Mouse (Mus musculus) lung, postnatal 25 days (tissue): Measurements from ENCODE around the gene Rhebl1.

Experiments used
- DNase-seq: peaks from one replicate; pipeline ENCODE4 v3.0.0; 2022; ENCODE audit warnings: low spot score

Gene Rhebl1

GRCm38 (mm10) chr15:98850668-98851067 is 43.7 kb downstream of the Rhebl1 start:
- DNase-seq = no peak

- no peak for DNase-seq
Measured at GRCm38 (mm10) chr15:98849956-98850600, 44.3 kb downstream of the Rhebl1 start.

DNA sequence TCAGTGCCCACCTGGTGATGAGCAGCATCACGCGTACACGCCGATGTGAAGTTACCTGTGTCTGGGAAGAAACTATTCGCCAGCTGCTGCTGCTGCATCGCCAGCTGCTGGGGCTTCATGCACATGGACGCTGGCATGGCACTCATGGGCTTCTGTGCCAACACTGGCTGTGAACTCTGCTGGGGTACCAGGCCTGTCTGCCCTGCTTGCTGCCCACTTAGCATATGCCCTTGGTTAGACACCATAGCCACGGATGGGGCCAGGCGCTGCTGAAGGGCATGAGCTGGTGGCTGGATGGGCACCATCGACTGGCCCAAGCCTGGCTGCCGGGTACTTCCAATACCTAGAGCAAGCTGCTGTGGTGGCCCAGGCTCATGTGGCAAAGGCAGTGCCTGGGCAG is 45.2 kb downstream of the Rhebl1 start:
- no peak for DNase-seq

DNA sequence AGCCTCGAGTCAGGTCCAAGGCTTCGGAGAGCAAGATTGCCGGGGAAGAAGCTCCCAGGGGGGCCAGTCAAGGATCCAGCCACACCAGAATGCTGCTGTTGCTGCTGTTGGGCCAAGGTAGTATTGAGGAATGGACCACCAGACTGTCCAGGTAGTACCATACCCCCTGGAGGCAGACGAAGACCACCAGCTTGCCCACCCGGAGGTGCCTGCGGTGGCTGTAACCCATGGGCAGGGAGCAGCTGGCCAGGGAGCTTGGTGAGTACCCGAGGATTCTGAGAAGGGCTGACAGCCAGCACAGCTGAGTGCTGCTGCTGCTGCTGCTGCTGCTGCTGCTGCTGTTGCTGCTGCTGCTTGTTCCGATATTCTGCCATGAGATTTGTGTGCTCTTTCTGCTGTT is 48.2 kb downstream of the Rhebl1 start:
- no peak for DNase-seq

- no peak for DNase-seq
Measured at GRCm38 (mm10) chr15:98845149-98845548, 49.2 kb downstream of the Rhebl1 start.

GRCm38 (mm10) chr15:98843595-98844223 is 50.6 kb downstream of the Rhebl1 start:
- DNase-seq = no peak

DNA sequence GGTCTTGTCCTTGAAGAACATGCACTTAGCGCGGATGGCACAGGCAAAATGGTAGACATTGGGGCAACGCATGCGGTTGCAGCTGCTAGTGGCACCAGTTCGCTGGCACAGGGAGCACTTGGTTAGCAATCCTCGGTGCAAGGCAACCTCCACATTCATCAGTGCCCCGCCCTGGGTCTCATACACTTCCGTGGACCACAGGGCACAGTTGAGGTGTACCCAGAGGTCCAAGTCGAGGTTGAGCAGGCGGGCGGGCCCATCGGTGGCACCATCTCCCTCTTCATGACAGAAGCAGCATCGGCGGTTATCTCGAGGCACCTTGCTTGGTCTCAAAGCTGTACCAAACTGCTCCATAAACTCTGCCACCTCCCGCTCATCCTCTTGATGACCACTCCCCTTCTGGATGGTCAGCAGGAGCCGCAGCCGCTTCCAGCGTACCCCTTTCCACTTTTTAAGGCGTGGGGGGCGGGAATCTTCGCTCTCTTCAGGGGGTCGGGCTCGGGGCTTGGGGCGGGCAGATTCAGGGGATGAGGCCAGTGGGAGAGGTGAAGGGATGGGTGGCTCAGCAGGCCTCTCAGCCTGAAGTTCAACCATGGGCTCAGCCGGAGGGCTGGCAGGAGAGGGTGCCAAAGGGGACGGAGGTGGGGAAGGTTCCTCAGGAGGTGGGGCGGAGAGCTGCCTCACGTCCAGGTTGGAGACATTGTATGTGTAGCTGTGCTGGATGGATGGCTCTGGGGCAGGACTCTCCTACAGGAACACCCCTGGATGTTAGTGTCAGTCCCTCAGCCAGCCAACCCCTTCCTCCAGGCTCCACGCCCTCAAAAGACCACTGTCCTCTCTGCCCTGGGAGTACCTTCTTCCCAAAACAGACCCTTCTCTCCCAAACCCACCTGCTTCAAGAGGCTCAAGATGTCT is 54.4 kb downstream of the Rhebl1 start:
- no peak for DNase-seq

DNA sequence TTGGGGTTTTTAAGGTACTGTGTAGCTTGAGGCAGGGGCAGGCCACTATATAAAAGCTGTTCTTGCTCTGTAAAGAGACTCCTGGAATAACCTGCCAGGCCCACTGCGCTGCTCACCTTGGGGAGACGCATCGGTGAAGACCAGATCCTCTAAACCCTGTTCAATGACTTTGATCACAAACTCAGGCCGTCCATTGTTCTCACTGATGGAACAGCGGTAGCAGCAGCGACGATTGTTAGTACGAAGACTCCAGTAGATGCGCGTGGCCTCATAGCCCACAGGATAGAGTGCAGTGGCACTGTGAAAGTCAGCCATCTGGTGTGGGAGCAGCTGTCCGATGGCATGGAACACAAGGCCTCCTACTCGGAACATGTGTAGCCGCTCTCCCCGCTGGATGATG is 55.2 kb downstream of the Rhebl1 start:
- no peak for DNase-seq

DNA sequence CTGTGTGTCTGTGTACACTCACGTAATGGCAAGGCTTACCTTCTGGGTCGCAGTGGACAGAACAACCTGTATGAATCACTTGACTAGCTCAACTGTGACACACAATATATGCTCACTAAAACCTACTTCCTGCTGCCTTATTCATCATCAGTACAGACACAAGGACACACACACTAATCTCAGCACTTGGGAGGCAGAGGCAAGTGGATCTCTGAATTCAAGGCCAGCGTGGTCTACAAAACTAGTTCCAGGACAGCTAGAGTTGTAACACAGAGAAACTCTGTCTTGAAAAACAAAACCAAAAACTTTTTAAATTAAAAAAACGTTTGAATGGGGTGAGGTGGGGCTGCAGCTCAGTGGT is 56.6 kb downstream of the Rhebl1 start:
- no peak for DNase-seq

GRCm38 (mm10) chr15:98837006-98837742 is 57.2 kb downstream of the Rhebl1 start:
- no peak for DNase-seq

GRCm38 (mm10) chr15:98835291-98835690 is 59.0 kb downstream of the Rhebl1 start:
- no peak for DNase-seq

GRCm38 (mm10) chr15:98834059-98834458 is 60.3 kb downstream of the Rhebl1 start:
- DNase-seq = no peak

DNA sequence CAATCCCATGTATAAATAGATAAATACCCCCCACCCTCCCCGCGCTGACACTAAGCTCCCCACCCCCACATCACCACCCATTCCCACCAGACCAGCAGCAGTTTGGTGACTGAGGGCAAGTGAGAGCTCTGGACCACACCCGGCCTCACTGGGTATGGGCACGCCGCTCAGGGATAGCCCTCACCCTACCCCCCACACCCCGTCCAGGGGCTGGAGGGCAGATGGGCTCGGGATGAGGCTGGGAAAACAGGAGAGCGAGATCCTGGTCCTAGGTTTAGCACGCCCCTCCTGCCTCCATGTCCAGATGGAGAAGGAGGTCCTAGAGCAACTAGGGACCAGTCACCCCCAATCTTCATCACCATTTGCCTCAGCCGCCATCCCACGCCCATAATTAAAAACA is 61.1 kb downstream of the Rhebl1 start:
- DNase-seq = no peak

DNA sequence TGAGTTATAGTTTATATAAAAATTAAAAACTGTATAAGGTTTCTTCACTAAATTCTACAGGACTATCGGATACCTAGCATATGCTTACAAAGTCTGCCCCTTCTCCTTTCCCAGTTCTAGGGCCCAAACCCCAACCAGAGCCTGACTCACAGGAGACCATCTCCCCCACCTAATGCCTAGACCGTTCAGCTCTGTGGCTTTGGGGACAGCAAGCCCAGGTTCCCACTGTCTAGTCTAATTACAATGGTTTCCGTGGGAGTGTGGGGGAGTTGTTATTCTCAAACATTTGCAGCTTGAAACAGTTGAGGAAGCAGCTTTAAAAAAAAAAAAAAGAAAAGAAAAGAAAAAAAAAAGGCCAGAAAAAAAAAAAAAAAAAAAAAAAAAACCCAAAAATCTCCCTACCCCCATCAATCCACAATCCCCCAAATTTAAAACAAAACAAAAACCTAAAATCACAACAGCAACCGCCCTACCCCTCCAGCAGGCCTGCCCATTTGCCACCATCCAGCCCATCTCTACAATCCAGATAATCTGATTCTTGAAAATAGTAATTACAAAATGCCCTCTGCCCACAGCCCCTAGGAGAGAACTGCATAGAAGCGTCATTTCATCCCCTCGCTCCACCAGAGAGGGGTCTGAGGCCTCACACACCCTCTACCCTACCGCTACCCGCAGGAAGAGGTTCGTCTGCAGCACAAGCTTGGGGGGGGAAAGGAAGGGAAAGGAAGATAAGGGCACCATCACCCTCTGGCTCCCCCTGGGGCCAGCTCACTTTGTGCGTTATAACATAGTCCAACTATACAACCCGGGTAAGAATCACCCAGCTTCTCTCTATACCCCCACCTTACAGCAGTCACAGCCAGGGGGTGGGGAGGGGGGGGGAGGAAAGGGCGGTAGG is 61.9 kb downstream of the Rhebl1 start:
- no peak for DNase-seq

- DNase-seq = no peak
Measured at GRCm38 (mm10) chr15:98831684-98832035, 62.7 kb downstream of the Rhebl1 start.

DNA sequence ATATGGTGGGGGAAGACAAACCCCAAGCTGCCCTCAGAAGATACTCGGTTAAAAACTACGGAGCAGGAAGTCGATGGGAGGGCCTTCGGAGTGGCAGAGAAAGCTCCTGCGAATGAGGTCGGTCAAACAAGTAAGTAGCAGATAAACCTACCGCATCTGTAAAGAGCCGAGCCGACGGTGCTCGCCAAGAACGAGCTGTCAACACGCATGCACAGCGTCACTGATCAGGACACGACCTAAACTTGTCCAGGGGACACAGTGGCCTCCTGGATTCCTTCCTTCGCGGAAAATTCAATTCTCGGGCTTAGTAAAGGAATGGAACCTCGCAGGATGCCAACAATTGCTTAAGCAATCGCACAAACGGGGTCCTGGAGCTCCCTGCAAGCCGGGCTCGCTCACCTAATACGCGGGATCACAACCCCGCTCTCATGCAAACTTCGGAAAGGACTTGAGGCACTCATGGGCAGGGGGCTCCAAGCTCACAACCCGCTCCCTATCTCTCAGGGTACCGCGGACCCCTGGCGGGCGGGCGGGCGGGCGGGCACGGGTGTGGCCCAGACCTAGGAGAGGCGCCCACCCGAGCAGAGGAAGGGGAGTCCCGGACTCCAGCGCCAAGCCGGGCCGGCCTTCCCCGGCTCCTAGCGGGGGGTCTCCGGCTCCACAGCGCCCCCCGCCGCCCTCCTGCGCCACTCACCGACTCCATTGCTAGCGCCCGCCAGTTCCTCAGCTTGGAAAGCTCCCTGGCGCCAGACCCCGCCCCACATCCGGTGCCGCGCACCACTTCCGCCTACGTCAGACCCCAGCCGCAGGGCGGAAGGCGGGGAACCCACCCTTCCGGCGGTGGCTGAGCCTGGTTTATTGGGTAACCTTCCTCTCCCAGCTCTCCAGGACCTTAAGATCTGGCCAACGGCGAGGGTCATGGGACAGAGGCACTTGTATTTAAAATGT is 63.3 kb downstream of the Rhebl1 start, which contains the start of gene Prkag1:
Gene Prkag1 (minus strand): TSS at position 786 of the 948 bp plus-strand sequence.
- peak; percentile 98 for DNase-seq
